Mouse (Mus musculus) adrenal gland, postnatal 4 days (tissue): ENCODE results near the gene Nmral1. TPM values are rescaled to one million over a fixed set of nuclear protein-coding genes. Genes with fewer than 3 reads are reported as not detected.
"Not testable (repeated sequence)": the region's sequence is repeated elsewhere in the genome, so short reads cannot be mapped to it uniquely, and the experiment has no call there.

Source experiments
- DNase-seq, 2 experiments: peaks; one replicate each; pipeline ENCODE4 v3.0.0; 2021 to 2022; ENCODE audit warnings: low spot score in 2 of 2, mixed read lengths in 2 of 2
- total RNA-seq, 2 experiments: library from RNA; stranded (reverse); gene quantifications; 2 replicates each; pipeline ENCODE4 v1.2.3; 2021

The Nmral1 gene
- total RNA-seq, 2 experiments from 2014 or later: 21.1 to 21.6 TPM

DNA sequence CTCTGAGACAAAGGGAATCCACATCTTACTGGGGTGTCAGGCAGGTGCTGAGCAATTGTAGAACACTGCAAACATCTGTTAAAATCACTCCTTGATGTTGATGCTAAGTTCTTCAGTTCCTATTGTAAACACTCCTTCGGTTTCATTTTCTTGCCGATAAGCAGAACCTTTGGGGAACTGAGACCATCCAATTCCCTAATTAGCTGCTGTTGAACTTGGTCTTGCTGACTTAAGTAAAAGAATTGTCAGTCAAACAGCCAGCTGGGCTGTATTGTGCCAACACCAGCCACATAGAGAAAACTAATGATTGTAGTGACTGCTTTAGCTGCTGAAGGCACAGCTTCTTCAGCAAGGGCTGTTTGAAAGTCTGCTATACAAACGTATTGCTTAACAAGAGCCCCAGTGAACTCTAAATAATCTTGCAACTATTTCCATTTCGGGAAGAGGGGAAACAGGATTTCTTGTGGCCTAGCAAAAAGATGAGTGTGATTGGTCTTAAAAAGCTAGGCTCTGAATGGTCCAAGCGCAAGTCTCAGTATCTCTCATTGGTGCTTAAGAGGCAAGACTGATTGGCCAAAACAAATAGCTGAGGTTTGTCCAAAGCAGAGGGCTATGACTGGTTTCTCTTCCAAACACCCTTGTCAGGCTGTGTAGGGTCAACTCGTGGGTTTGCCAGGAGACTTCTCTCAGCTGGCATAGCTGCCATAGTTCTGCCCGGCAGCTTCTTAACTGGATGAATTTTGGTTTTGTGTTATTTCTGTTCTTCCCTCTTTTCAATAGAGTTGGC lies 3.2 kb upstream of the Nmral1 start:
- DNase-seq: no peak

DNA sequence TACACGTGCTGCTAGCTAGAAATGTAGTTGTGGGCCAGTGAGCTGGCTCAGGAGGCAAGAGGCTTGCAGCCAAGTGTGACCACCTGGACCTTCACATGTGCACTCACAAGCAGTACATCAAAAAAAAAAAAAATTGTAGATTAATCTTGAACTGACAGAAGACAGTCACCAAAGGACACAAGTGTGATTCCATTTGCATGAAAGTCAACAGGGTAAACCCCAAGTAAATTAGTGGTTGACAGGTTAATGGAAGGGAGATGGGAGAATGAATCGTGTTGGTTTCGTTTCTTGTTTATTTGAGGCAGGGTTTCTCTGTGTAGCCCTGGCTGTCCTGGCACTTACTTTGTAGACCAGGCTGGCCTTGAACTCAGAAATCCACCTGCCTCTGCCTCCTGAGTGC lies 1.3 kb downstream of the Nmral1 start:
- DNase-seq: no peak

DNA sequence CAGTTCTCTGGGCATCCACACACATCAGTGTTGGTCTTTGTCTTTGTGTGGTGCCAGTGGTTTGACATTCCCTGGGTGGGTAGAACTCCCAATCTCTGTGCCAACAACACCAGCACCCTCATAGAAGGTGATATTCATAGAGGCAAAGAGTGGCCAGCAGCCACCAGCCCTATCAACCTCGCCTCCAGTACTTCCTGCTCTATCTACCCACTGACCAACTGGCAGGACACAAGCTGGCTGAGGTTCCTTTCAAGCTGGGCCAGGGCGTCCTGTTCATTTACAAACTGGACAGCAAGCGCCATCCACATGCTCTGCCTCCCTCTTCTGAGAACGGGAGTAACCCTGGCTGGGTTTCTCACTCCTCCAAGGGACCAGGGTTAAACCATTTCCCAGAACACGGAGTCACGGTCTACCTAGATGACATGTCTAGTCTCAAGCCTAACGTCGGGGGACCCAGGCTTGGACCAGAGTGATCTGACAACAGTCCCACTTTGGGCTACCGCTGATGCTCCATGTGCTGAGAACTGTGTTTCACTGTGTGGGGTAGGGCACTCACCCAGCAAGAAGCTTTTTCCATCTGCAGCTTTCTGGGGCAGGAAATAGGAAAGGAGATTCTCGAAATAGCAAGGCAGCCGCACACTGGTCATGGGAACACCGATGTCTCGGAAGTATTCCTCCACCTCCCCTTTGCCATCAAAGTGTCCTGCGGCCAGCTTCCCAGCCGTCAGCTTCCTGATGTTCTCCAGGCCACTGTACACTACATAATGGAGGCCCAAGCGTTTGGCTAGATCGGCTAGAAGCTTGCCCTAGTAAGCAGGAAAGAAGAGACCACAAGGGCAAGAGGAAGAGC lies 5.1 kb downstream of the Nmral1 start:
- no peak for DNase-seq

DNA sequence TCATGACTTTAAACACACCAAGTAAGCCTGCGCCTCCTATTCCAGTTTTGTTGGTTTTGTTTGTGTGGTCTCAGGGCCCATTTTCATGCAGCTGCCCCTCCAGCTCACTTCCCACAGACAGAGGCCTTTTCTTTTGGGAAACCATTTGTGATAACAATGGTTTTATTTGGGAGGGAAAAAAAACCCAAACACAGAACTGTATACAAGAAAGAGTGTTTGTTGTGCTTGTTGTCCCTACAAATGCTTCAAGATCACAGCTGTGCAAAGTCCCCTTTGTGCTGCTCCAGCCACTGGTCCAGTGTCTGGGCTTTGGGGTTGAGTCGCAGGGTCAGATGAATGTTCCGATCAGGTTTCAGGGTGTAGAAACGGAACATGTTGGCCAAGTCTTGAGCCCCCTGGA lies 8.0 kb downstream of the Nmral1 start:
- no peak for DNase-seq

DNA sequence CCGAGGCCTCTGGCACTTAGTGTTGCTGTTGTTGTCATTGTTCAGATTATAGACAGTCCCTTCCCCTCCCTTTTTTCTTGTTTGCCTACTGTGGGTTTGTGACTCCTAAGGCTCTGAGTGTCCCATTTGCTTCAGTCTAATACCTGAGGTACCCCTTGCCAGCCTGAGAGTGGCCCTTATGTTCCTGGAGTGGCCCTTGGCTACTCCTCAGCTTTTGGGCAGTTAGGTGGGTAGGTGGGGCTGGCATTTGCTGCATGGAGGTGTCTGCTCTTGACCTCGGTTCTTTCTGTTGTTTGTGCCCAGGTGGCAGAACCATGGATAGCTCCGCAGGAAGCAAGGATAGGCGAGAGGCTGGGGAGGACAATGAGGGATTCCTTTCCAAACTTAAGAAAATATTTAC lies 13.6 kb downstream of the Nmral1 start:
- DNase-seq: no peak

DNA sequence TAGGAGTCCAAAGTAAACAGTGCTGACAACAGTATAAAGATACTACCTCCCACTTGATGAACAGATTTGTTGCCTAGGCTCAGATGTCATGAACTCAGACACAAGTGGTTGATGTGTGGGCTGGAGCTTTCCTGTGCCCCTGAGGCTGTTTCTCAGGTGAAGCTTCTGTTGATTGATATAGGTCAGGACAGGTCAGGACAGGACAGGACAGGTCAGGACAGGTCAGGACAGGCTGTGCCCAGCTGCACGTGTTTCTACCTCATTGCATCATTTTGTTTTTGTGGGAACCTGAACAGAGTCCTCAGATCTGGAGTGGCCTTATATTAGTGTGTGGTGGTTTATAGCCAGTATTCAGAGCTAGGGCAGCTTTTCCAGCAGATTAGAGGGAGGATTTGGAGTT lies 16.5 kb downstream of the Nmral1 start:
- no peak for DNase-seq

DNA sequence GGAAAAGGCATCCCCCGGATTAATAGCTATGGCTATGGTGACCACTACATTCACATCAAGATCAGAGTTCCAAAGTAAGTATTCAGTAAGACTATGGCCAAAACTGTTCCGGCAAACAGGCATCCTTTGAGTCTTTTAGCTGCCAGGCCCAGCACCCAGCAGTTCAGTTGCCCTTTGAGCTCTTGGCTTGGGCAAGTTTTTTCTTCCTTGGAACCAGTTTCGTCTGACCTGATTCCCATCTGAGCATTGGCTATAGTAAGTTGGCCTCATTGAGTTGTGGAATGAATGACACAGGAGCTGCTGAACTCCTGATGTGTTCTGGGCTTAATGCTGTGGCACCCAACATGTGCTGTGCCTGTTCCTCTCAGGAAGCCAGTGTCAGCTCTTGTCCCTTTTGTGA lies 17.9 kb downstream of the Nmral1 start:
- DNase-seq: no peak

DNA sequence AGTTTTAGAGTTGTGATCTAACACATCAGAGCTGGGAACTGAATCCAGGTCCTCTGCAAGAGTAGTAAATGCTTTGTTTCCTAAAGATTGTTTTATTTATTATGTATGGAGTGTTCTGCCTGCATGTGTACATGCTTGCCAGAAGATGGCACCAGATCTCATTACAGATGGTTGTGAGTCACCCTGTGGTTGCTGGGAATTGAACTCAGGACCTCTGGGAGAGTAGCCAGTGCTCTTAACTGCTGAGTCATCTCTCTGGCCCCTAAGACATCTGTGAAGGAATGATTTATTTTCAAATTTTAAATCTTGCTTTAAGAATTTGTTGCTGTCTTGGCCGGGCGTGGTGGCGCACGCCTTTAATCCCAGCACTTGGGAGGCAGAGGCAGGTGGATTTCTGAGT lies 29.8 kb downstream of the Nmral1 start:
- not testable (repeated sequence) for DNase-seq

DNA sequence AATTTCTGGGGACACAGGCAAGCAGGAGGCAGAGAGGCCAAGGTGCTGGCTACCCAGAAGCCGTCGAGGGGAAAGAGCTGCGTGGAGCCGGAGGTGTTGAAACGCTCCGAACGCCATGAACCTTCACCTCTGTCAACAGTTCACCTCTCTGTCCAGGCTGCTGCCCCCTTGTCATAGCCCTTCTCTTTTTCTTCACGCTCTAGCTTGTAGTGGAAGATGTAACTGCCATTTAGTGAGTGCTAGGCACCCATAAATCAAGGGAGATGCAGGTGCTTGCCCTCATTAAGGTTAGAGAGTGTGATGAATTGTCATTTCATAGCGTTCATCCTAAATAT lies 34.7 kb downstream of the Nmral1 start:
- no peak for DNase-seq

DNA sequence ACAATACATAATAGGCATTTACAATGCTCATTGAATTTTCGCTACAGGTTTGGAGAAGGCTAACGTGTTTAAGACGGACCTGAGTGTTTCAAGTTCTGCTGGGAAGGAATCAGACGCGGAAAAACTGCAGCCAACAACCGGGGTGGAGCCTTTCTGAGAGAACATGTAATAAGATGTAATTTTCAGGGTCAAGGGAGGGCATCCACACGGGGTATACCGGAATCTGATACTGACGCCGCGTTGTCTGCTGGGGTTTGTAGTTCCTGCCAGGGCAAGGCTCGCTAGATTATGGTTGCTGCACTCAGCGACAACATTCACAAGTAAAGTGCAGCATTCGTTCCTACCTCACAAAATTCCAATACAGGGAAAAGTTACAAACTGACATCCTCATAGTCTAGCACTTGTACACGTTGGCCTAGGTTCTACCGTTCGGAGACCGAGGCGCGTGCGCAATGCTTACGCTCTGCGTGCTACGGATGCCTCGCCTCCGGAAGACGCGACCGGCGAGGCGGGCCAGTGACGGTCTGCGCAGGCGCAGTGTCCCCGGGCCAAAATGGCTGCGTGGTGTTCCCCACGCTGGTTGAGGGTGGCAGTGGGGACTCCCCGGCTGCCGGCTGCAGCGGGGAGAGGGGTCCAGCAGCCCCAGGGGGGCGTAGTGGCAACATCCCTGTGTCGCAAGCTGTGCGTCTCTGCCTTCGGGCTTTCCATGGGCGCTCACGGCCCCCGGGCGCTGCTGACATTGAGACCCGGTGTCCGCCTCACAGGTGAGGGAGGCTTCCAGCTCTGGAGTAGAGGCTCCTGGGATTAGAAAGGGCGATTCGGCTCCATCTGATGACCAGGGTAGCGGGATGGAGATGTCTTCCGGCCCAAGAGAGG lies 35.3 kb downstream of the Nmral1 start:
- peak; percentile 92 to 97 for DNase-seq

DNA sequence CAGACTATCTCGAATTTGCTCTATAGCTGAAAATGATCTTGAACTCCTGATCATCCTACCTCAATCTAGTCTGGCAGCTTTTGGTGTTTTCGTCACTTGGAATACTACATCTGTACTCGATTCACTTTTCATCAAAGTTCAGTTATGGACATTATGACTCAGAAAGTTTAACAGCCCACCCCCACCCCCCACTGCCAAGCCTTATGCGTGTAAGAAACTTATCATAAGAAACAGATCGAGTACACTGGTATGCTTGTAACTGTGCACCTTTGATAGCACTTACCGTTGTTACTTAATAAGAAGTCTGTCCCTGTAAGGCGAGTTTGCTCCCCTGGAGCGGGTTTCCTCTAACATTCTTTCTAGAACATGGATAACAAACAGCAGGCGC lies 36.0 kb downstream of the Nmral1 start:
- DNase-seq: no peak

DNA sequence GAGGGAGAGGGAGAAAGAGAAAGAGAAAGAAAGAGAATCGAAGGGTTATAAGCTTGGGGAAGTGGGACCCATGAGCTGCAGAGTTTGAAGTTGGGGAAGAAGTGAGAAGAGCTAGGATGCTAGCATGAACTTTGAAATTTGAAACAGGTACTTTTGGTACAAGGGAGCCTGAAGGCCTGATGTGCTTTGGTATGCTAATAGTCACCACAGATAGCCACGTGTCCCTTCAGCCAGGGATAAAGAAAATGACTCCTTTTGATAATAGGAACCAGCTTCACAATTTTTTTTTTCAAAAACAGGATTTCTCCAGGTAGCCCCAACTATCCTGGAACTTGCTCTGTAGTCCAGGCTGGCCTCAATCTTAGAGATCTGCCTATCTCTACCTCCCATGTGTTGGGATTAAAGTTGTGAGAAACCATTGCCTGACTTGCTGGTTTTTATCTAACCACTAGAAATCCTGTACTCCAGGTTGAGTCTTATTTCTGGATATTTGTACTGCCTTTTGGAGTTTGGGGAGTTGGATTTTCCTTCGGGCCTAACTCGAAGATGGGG lies 36.5 kb downstream of the Nmral1 start:
- no peak for DNase-seq

DNA sequence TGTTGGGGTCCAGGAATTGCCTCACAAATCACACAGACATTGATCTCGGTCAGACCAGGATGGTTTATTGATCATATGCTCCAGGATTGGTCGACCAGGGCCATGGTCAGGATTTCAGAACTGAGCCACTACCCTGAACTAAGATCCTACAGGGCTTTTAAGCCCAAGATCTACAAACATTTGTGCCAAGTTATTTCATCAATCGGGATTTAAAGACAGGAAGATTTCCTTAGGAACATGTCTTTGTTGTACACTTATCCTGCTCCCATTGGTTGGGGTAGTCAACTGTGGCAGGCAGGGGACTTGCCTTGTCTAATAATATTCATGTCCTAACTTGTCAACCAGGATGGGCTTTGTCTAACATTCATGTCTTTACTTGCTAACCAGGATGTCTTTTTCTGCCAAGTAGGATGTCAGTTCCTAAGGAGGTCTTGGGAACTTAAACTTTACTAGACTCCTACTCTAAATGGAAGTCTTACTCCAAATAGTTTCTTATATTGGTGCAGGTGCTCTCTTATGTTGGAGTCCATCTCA lies 38.2 kb downstream of the Nmral1 start:
- not testable (repeated sequence) for DNase-seq

DNA sequence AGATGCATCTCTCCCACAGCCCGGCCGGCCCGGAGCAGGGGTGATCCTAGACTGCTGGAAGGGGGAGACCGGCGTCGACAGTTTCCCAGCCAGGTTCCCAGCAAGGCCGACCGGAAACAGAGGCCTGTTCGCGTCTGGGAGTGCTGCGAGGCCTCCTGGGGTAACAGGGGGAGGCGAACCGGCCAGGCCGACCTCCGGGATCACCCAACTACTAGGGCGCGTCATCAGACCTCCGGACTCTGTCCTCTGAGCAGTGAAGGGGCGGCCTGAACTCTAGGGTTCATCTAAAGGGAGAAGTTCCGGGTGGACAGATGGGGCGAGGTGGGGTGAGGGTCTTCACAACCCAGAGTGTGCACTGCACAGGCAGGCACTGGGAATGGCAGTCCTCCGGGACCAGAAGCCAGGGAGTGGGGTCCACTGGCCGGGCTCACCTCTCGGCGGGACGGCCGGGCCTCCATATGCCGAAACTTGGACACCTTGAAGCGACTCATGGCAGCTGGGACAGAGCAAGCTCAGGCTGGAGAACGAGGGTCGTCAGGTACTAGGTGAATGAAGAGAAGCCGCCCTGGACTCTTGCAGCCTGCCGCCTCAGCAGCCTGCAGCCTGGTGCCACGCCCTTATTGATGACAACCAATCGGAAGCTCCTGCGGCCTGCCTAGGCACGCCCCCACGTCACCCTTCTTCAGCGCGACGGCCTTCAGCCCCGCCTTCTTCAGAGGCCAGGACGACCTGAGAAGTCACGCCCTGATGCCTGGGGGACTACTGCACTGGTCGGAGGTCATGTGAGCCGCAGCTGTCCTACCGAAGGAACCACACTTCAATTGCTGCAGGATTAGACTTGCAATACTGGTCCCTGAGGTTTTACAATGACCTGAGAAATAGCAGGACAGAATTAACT lies 39.8 kb downstream of the Nmral1 start, which contains the start of gene Coro7:
Gene Coro7 (minus strand): TSS at position 657 of the 898 bp plus-strand sequence.
- DNase-seq: peak; percentile 52 to 75

DNA sequence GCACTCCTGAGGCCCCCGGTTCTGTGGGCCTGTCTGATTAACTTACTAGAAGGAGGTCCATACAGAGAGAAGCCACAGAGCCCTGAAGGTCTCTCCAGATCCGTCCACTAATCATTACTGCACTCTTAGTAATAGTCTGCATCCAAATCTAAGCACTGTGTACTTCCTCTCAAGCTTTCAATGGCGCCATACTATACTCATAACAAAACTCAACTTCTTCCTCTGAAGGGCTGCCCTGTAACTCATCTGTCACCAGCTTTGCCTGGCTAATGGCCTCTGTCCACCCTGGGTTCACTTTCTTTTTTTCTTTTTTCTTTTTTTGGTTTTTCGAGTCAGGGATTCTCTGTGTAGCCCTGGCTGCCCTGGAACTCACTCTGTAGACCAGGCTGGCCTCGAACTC lies 41.1 kb downstream of the Nmral1 start:
- no peak for DNase-seq

DNA sequence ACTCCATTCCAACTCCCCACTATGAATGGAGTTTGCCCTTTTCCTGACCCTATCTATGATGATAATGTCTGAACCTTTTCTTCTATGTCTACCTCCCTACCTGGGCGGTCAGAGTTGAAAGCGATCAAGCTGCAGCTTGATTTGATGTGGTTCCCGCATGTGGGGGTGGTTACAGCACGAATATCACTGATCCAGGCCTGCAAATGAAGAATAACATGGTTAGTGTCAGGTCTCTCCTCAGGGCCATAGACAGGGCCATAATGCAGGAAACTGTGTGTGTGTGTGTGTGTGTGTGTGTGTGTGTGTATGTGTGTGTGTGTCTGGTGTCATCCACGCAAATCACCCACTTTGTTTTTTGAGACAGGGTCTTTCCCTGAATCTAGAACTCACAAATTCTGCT lies 42.3 kb downstream of the Nmral1 start:
- DNase-seq: no peak

DNA sequence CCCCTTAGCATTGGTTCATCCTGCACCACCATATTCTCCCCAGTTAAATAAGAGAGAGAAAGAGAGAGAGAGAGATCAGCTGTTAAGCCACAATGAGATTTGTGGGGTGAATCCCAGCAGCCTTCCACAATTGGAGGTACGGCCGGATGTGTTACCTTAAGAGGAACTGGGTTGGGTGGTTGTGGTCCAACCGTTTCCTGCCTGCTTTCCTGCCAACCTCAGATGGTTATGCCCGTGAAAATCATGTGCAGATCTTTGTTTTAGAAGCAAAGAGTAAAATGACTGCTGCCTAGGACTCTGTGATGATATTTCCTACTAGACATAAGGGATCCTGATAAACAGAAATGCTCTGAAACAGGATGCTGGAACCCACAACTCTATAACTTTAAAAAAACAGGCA lies 45.1 kb downstream of the Nmral1 start:
- DNase-seq: no peak

DNA sequence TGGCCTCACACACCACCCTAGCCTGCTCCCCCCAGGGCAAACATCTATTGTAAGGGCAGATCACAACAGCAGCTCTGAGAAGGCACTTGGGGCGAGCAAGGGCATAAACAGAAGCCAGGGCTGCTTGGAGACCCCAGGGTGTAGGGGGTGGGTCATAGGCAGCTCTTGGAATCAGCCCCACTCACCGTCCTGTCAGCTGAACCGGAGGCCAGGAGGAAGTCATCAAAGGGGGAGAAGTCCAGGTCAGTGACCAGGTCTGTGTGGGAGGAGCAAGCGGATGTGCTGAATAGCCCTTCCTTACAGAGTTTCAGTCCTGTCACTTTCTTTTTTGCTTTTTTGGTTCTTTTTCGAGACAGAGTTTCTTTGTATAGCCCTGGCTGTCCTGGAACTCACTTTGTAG lies 48.8 kb downstream of the Nmral1 start:
- DNase-seq: no peak

DNA sequence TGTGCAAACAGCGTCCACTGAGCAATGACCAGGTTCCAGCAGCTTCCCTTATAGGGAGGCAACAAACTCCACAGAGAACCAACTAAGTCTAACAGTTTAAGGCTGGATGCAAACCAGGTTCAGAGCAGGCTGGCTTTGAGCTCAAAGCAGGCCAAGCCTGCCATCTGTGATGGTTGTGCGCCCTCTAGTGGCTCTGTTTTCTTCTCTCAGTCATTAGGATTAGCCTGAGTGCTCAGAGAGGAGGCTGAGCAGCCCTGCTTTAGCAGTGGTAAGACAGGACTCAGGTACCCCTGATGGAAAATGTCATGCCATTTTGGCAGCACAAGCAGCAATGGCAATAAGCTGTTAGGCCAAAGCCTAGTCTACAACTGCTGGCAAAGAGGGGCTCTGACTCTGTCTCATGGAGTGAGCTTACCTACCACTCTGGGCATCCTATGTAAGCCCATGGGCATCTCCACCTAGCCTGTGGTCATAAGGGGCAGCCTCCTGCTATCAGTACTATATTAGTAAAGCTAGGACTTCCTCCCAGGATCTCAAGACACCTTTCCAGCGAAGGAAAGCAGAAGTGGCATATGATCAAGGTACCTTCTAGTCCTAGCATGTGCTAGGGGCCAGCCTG lies 51.9 kb downstream of the Nmral1 start:
- DNase-seq: peak; percentile 65 to 79

DNA sequence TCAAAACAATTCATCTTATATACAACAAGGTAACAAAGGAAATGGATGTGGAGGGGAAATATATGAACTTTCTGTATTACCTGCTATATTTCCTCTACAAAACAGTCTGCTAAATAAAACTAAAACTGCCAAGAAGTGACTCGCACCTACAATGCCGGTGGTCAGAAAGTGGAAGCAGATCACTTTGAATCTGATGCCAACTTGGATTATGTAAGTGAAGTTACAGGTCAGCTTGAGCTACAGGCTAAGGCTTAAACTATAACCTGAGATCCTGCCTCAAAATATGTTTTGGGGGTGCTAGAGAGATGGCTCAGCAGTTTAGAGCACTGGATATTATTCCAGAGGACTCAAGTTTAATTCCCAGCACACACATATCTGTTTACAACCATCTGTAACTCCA lies 53.4 kb downstream of the Nmral1 start:
- no peak for DNase-seq
